Mouse (Mus musculus): Measurements from ENCODE around the gene Atxn7. TPM values are rescaled to one million over a fixed set of nuclear protein-coding genes. Genes with fewer than 3 reads are reported as not detected.

Gene Atxn7
- total RNA-seq, 1 experiment from 2014 or later: 28.7 TPM

DNA sequence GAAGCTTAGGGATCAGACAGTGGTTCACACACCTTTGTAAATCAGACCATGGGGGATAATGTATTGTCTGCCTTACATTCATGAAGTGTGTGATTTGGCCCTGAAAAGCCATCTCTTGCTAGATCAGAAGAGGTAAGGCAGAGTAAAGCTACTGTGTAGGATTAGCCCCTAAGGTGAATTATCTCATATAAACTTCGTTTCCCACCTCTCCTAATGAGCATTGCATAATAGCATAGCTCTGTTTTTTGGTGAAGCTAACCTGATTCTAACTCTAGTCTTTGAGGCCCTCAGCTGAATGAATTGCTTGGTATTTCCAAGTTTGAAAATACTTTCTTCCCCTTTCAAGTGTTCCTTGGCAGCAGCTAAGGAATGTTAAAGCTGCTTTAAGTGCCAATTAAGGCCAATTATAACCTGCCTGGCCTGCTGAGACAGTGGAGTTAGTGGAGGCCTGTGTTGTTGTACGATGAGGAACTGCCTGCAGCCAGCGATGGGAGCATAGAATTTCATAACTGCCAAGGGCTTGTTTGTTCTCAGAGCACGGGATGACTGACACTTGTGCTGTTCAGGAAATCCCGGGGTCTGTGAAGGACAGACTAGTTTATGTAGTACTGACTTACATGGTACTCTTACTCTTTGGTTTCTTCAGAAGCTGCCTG, 103.4 kb downstream of the Atxn7 start:
- no peak for DNase-seq

DNA sequence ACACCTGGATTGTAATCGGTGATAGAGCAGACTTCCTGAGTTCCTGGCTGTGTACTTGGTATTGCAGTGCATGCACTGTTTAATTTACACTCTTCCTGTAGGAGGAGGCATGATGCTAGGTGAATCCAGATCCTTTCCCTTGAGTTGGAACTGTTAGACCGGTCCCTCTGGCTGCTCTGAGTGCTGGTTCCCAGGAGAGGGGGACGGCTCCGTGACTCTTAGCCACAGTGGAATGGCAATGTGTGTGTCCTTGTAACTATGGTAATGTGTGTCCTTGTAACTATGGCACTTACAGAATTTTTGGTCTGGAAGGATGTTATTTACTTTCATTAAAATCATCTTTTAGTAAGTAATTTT, 103.9 kb downstream of the Atxn7 start:
- no peak for DNase-seq

DNA sequence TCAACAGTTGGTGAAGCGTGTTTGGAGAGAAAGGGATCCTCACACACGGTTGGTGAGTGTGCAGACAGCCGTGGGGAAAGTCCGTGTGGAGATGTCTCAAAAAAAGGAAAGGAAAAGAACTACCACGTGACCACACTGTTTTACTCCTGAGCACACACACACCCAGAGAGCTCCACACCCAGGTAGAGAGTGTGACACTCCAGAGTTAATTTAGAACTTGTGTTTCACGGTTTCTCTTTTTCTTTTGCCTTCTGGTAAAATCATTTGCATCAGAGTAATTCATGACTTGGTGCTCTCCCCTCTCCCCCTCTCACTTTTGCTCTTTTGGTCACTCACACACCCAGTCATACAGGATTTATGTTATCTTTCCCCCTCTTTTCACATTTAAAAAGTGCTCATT, 105.0 kb downstream of the Atxn7 start:
- no peak for DNase-seq

DNA sequence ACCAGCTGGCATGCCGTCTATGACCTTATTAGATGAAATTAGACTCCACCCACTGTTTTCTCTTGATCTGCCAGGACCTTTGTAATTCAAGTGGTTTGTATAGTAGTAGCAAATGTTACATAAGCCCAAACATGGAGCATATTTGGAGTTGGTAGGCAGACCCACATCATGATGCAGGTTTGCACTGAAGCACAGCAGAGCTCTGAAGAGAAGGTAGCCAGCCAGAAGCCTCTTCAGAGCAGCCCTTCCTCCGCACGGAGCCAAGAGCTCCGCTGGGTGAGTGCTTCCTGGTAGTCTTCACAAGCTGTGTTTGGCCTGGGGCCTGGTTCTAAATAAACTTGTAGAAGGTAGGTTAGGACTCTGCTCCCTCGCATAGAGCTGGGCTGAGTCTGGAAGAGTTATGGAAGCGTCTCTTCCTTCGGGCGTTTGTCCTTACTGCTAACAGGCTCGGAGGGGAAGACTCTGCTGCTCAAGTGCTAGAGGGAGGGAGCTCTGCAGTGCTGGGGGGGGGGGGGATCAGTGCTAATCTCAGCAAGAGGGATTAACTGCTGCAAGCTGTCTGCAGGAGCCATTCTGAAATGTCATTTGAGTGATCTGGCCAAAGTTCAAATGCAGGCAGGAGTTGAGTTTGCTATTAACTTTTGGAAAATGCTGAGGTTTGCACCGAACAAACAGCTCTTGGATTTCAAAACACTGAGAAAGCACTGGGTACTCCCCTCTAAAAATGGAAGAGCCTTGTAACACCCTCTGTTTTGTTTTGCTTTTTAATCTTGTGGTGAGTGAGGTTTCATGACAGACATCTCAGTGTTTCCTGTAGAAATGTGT, 106.6 kb downstream of the Atxn7 start:
- peak; percentile 21 for DNase-seq

- no peak for DNase-seq
These were observed 107.3 kb downstream of the Atxn7 start for GRCm38 (mm10) chr14:14068553-14068952.

- no peak for DNase-seq
These were observed 109.5 kb downstream of the Atxn7 start for GRCm38 (mm10) chr14:14070541-14071315.

GRCm38 (mm10) chr14:14071456-14071855, 110.2 kb downstream of the Atxn7 start:
- DNase-seq: no peak

DNA sequence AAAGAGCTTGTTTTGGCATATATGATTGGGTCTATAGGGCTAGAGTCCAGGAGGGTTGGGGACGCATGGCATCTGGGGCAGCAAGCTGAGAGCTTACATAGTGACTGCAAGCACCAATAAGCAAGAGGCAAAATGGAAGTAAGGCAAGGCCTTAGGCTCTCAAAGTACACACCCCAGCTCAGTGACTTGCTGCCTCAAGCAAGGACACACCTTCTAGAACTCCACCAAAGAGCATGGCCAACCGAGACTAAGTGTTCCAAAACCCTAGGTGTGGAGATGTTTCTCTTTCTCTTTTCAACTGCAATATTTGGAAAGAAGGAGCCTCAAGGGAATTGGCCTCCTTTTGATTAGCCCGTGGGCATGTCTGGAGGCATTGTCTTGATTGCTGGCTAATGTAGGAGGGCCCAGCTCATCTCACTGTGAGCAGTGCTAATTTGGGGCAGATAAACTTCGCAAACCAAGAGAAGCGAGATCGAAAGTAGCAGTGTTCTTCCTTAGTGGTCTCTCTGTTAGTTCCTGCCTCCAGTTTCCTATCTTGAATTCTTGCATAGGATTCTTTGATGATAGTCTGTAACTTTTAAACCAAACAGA, 119.5 kb downstream of the Atxn7 start:
- no peak for DNase-seq

- no peak for DNase-seq
These were observed 122.6 kb downstream of the Atxn7 start for GRCm38 (mm10) chr14:14083811-14084210.

- no peak for DNase-seq
These were observed 125.5 kb downstream of the Atxn7 start for GRCm38 (mm10) chr14:14086711-14087263.

- no peak for DNase-seq
These were observed 126.1 kb downstream of the Atxn7 start for GRCm38 (mm10) chr14:14087348-14087747.

GRCm38 (mm10) chr14:14088016-14088791, 127.0 kb downstream of the Atxn7 start:
- DNase-seq: no peak

GRCm38 (mm10) chr14:14090571-14090970, 129.3 kb downstream of the Atxn7 start:
- no peak for DNase-seq

DNA sequence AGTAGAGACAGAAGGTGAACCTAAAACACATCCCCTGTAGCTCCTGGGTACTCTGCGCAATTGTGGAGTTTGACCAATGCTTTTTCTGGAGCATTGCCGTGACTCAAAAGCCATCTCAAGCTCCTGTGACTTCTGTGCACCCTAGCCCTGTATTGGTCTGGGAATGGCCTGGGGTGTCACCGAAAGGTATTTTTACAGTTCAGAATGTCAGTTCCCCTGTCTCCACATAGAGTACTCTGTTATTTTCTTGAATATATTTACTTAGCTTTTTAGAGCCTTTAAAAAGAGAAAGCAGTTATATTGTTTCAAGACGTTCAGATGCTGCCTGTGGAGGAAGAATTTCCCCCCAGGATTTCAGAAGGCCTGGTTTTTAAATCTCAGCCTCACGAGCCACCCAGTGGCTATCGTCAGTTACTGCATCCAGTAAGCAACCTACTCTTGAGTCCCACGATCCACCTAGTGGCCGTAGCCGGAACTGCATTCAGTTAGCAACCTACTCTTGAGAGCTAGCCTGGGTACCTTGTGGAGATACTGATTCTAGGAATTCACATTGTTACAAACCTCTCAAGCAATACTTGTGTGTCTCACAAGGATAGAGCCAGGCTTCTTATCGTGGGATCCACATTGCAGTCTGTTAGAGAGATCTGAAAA, 137.2 kb downstream of the Atxn7 start:
- DNase-seq: peak; percentile 88

GRCm38 (mm10) chr14:14100773-14101280, 139.6 kb downstream of the Atxn7 start:
- DNase-seq: no peak

GRCm38 (mm10) chr14:14101296-14101695, 140.1 kb downstream of the Atxn7 start:
- no peak for DNase-seq

DNA sequence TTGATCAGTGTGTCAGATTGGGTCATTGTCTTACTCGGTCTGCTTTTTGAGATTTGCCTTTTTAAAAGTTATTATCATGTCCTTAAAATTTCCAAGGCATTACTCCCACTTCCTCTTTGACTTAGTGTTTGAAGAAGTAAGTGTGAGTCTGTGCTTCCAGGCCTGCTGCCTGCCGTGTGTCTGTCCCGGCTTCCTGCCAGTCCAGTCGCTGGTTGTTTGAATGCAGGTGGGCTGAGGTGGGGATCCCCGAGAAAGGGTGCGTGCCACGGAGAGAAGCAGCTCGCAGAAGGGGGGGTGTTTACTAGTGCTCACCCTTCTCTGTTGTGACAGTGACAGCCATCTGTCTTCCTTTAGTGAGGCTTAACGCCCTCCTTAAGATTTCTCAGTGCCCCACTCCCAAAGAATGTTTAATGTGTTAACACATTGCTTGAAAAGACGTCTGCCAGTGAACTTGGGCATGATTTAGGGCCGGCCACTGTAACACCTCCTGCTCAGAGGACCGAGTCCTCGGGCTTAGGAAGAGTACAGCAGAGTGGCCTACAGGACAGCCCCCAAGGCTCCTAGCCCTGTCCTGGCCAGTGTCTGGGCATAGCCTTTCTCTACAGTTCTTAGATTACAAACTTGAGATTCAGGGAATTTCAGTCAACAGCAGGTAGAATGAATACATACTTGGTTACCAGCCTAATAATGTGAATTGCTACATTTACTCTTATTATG, 143.1 kb downstream of the Atxn7 start:
- DNase-seq: no peak

DNA sequence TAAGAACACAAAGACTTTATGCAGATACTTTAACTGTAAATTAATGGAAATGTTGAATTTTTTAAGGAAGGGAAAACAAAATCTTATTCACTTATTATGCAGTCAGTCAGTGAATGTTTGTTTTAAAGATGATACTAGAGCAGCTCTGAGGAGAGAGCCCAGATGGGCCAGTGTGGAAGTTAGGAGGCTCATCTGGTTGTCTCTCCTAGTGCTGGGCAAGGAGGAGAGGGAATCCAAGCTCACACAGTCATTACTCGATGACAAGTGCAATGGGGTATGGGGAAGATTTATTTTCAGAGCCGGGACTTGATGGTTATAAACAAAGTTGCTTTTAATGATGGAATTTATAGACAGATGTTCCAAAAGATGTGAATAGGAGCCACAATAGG, 143.7 kb downstream of the Atxn7 start:
- no peak for DNase-seq

- DNase-seq: no peak
These were observed 149.5 kb downstream of the Atxn7 start for GRCm38 (mm10) chr14:14110710-14111109.
